Mouse (Mus musculus) heart, postnatal 36 days (tissue): ENCODE measurements around the gene Cltrn. TPM values are rescaled to one million over a fixed set of nuclear protein-coding genes. Genes with fewer than 3 reads are reported as not detected.

Experiments
- DNase-seq, 2 experiments: peaks; one replicate each; pipeline ENCODE4 v3.0.0; 2021 to 2022
- intact Hi-C: fragments of 180-260 bp; cut with DNase I; formaldehyde crosslinking; loops from one replicate; pipeline ENCODE4 v1.15.1; 2025
- total RNA-seq, 2 experiments: library from RNA; stranded (reverse); gene quantifications; 2 replicates each; pipeline ENCODE4 v1.2.3; 2021

Gene Cltrn
- not detected for total RNA-seq

GRCm38 (mm10) chrX:164088582-164088981 lies at the start of gene Cltrn:
Gene Cltrn (plus strand): TSS chrX:164088830.
- DNase-seq: no peak
- intact Hi-C loops: loop anchor here (10.0 kb wide), 1 partner anchor 206 kb away; no protein-coding TSS in a partner anchor

DNA sequence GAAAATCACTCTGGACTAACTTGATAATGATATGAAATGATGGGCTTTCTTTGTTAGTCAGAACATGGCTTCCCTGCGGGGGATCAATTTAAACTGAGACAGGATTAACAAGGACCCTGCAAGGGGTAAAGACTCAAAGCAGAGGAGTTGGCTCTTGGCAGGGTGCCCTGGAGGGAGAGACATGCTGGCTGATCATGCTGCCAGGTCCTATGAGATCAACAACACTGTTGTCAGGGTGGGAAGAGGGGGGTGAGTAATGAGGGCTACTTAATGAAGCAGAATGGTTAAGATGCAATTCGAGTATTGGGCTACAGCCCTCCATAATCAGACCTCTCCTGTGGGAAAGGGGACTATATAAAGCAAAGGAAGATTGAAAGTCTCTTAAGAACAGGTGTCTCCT lies 49.7 kb upstream of the Cltrn start:
- no peak for DNase-seq
- intact Hi-C loops: no loop called here

DNA sequence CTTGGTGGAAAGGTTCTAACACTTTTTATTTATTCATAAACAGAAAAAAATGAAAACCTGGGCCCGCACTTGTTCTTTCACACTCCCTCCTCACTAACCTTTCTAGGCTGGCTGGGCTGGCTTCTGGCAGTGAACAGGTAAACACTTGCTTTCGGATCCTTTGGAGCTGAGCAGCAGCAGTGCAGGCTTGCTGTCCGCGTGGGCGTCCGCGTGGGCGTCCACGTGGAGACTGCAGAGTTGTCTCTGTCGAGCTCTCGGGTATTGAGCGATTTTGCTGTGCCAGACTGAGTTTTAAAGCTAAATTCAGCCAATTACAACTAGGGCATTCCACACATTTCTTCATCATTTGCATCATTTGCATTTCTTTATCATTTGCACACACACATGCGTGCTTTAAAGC lies 46.6 kb upstream of the Cltrn start:
- intact Hi-C loops: no loop called here
- DNase-seq: no peak

DNA sequence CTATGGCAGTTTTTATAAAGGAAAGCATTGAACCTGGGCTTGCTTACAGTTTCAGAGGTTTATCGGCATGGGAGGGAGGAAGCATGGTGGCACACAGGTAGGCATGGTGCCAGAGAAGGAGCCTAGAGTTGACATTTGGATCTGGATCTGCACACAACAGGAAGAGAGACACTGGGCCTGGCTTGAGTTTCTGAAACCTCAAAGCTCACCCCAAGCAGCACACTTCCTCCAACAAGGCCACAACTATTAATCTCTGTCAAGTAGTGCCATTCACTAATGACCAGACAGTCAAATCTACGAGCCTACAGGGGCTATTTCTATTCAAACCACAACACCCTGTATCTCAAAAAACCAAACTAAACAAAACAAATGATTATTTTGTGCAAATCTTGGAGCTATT lies 41.9 kb upstream of the Cltrn start:
- intact Hi-C loops: no loop called here
- DNase-seq: no peak

DNA sequence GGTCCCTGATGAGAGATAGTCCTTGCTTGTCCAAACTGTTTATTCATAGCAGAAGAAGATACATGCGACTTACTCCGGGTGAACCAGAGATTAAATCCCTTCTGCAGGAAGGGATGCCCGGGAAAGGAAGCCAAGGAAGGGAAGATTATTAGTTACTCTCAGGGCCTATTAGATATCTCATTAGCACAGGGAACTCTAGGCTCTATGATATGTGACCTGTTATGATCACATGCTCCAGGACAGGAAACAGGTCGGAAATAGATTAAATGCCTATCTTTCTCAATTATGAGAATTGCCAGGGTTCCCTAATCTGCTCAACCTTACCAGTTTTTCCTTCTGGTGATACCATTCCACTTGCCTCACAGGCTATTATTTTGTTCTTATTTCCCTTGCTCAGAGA lies 32.9 kb upstream of the Cltrn start:
- no peak for DNase-seq
- intact Hi-C loops: no loop called here

GRCm38 (mm10) chrX:164058523-164058922 lies 30.1 kb upstream of the Cltrn start:
- no peak for DNase-seq
- intact Hi-C loops: no loop called here

GRCm38 (mm10) chrX:164059070-164059469 lies 29.6 kb upstream of the Cltrn start:
- DNase-seq: no peak
- intact Hi-C loops: no loop called here

- peak; percentile 55 to 66 for DNase-seq
- intact Hi-C loops: loop anchor here (5.0 to 10.0 kb wide), 4 partner anchors 109 to 1151 kb away; partner anchors contain the start of gene Zrsr2
Measured at GRCm38 (mm10) chrX:164066185-164066584, 22.4 kb upstream of the Cltrn start.

DNA sequence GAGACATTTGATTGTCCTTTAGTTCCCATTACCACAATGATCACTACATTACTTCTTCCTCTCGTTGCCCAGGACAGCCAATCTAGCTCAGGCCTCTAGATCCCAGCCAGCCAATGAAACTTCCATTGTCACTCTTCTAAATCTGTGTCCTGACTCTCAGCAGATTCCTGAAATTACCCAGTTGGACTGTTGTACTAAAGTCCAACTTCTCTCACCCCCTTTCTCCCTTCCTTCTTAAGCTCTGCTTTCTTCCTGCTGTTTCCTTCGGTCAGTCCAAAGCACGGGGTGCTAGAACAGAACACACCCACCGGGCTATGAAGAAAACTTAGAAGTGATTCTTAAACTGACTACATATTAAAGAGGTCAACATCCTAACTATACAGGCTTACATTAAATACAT lies 19.7 kb upstream of the Cltrn start:
- intact Hi-C loops: loop anchor here (5.0 to 10.0 kb wide), 4 partner anchors 112 to 1154 kb away; partner anchors contain the start of gene Zrsr2
- no peak for DNase-seq

DNA sequence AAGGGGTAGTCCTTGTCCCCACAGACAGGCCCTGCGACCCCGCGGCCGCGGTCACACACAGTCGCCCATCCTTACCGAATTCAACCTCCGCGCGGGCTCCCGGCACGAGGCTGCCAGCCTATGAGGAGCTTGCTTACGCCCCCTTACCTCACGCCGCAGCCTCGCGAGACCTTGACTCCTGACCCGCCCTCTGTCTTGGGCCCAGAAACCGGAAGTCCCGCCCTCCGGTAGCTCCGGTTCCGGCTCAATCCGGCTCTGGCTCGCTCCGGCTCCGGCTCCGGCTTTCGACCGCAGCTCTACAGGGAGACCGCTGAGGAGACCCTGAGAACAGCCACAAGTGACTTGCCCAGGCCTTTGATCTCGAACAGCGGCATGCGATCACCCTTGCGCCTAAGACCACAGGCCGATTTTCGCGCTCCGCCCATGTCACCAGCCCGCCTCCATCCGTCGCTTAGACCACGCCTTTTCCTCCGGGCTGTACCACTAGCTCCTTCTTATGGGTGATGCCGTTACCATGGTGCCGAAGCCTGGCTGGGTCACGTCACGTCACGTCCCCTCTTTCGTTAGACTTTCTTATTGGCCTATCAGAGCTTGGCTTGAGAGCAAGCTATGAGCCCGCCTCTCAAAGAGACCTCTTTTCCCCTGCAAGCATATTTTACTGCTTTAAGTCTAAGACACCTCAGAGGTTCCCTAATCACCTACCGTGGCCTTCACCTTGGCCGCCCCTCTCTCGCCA lies 12.4 kb upstream of the Cltrn start, which contains the start of gene Siah1b:
Gene Siah1b (minus strand): TSS at position 454 of the 736 bp plus-strand sequence.
- intact Hi-C loops: loop anchor here (5.0 to 10.0 kb wide), 2 partner anchors 169 to 339 kb away; partner anchors contain the start of genes Ap1s2 and Piga
- DNase-seq: peak; percentile 90 to 92

- no peak for DNase-seq
- intact Hi-C loops: loop anchor here (10.0 kb wide), 1 partner anchor 213 kb away; no protein-coding TSS in a partner anchor
Measured at GRCm38 (mm10) chrX:164082030-164082429, 6.6 kb upstream of the Cltrn start.

DNA sequence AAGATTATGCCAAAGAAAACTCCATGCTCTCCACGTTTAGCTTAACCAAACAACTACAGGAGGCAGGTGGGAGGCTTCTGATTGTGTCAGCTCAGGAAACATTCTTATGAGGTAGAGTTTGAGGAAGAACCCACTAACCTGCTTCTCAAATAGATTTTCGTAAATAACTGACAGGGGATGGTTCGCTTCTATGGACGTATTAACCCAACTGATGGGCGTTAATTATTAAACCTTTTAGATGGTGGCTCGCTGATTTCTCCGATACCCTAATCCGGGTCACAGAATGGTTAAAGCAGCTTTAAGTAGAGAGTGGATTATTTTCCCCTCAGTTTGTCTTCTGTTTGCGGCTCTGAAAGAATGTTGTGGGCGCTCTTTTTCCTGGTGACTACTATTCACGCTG lies 1.3 kb downstream of the Cltrn start:
- intact Hi-C loops: loop anchor here (10.0 kb wide), 1 partner anchor 205 kb away; no protein-coding TSS in a partner anchor
- DNase-seq: no peak

DNA sequence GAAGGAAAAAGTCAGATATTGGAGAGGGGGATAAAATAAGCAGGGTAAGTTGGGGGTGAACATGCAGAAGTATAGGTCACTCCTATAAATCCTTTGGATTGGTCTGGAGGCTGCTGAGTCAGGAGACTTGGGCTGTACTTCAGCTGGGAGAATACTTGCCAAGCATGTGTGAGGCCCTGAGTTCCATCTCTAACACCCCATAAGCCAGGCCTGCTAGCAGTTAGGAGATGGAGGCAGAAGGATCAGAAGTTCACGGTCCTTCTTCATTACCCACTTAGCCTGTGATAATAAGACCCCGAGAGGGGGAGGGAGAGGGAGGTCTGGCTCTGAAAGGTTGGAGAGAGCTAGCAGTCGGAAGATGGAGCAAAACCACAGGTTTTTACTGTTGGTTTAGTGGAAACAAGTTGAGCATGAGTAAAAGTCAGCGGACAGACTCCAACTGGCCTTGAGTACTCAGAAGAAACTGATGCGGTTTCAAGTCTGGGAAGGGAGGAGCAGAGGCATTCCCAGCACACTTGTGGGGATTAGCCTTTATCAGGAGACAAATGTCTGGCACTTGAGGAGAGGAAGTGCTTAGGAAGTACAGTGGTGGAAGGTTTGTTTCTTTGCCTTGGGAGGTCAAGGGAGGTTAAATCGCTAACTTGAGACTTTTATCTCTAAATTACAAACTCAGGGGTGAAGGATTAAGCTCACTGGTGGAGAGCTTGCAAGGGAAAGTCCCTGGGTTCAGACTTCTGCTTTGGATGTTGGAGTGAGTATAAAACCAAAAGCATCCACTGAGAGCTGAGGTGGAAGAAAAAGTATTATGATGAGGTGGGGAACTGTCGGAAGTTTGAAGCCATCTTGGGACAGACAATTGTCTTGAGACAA lies 3.9 kb downstream of the Cltrn start:
- intact Hi-C loops: no loop called here
- no peak for DNase-seq

- no peak for DNase-seq
- intact Hi-C loops: no loop called here
Measured at GRCm38 (mm10) chrX:164093435-164093834, 4.8 kb downstream of the Cltrn start.

DNA sequence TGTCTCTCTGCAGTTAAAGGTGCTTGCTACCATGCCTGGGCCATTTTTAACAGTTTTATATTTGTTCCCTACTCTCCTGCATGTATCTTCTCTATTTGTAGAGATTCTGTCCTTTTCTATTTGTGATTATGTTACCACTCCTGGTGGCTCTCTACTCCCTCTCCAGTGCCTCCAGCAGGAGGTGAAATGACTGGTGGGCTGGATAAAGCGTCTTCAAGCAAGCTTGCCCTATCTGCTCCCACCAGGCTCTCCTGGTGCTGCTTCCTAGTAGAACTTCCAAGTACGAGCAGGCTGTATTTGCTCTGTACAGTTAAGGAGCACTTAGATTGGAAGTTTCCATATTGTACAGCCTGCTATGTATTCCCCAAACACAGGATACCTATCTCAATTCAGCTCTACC lies 7.2 kb downstream of the Cltrn start:
- intact Hi-C loops: loop anchor here (5.0 kb wide), 1 partner anchor 301 kb away; no protein-coding TSS in a partner anchor
- no peak for DNase-seq

DNA sequence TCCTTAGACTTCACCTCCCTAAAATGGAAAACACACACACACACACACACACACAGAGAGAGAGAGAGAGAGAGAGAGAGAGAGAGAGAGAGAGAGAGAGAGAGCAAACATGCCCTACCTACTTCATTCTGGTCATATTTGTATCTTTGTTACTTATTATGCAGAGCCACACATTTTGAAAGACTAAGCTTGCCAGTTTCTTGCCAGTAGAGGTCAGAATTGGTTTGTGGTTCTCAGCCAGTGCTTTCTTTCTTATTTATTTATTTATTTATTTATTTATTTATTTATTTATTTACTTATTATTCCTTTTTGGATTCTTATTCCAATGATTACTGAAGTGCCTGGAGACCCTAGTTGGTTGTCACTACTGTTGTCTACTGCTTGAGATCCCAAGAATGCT lies 12.9 kb downstream of the Cltrn start:
- DNase-seq: no peak
- intact Hi-C loops: no loop called here

GRCm38 (mm10) chrX:164102198-164102597 lies 13.6 kb downstream of the Cltrn start:
- intact Hi-C loops: no loop called here

DNA sequence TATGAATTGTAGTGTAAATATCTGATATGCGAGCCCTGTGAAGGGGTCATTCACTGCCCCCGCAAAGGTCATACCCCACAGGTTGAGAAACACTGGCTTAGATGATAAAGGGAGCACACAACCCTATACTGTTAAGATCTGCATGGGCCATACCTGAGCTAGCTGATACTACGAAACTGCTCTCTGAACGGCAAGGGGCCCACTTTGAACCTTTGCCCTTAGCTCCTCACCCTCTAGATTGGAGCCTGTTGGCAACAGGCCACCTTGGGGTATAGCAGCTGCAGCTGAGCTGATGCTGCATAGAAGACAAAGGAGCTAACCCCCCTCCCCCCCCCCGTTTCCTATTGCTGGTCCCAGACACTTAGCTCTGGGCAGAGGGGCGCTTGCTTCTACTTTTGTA lies 14.0 kb downstream of the Cltrn start:
- DNase-seq: no peak
- intact Hi-C loops: no loop called here

More at GRCm38 (mm10) chrX:164102198-164102597, 13.6 kb downstream of the Cltrn start:
- DNase-seq: no peak

DNA sequence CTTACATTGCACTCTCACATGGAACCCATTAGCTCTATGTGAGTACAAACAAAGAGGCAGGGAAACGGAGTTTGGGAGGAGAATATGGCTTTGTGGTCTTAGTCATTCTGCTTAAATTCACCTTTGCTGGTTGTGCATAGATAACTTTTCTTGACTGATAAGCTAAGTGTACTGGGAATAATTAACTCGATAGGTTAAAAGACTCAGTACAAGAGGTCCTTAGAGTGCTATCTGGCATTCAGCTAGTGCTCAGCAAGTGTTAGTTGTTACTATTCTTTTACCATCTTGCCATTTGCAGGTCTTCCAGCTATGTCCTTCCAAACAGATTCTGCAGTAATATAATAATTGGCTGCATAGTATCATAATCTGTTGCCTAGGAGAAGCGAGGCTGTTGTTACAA lies 22.5 kb downstream of the Cltrn start:
- DNase-seq: no peak
- intact Hi-C loops: no loop called here

GRCm38 (mm10) chrX:164113744-164114143 lies 25.1 kb downstream of the Cltrn start:
- intact Hi-C loops: no loop called here
- DNase-seq: no peak

GRCm38 (mm10) chrX:164123942-164124341 lies 35.3 kb downstream of the Cltrn start:
- DNase-seq: no peak
- intact Hi-C loops: no loop called here
